Mouse (Mus musculus) midbrain, embryonic 15.5 days (tissue): ENCODE measurements at regions not wholly inside any gene's neighbourhood (a gene's known extent, or its start where the extent isn't known, plus 50 kb on each side); places are given as distances from the start of the nearest gene placed in this dataset.

ENCODE experiments used
- ATAC-seq: fragments of 200-750 bp; cut with Nextera tagmentation; replicated peaks from 2 replicates; pipeline ENCODE4 v1.8.0; 2017; ENCODE audit warnings: moderate TSS enrichment
- H3K27ac ChIP-seq: fragments of 300-500 bp; sonication (generic); 2 replicates; pipeline ENCODE4 v1.5.1; 2015; ENCODE audit warnings: mild to moderate bottlenecking, inconsistent platforms
- H3K27me3 ChIP-seq: fragments of 300-500 bp; sonication (generic); replicated peaks from 2 replicates; pipeline ENCODE4 v1.6.1; 2015; ENCODE audit warnings: inconsistent platforms
- H3K36me3 ChIP-seq: fragments of 300-500 bp; sonication (generic); replicated peaks from 2 replicates; pipeline ENCODE4 v1.6.1; 2015; ENCODE audit warnings: inconsistent platforms
- H3K4me1 ChIP-seq: fragments of 300-500 bp; sonication (generic); 2 replicates; pipeline ENCODE4 v1.6.1; 2015; ENCODE audit warnings: inconsistent platforms
- H3K4me2 ChIP-seq: fragments of 300-500 bp; sonication (generic); 2 replicates; pipeline ENCODE4 v1.6.1; 2015; ENCODE audit warnings: inconsistent platforms, mild to moderate bottlenecking, moderate library complexity
- H3K4me3 ChIP-seq: fragments of 300-500 bp; sonication (generic); 2 replicates; pipeline ENCODE4 v1.5.1; 2015; ENCODE audit warnings: mild to moderate bottlenecking, inconsistent platforms
- H3K9ac ChIP-seq: fragments of 300-500 bp; sonication (generic); 2 replicates; pipeline ENCODE4 v1.6.1; 2015; ENCODE audit warnings: mild to moderate bottlenecking, inconsistent platforms
- H3K9me3 ChIP-seq: fragments of 300-500 bp; sonication (generic); 2 replicates; pipeline ENCODE4 v1.6.1; 2016; ENCODE audit warnings: inconsistent platforms
- WGBS: fragments of 180-500 bp; shearing (Covaris S2); methylation state at CpG from one replicate; pipeline ENCODE4 v1.1.7; 2015; ENCODE audit warnings: mixed read lengths; 5-methylcytosine and 5-hydroxymethylcytosine counted together

- ATAC-seq: no peak
- no peaks in the 10 kb centered on the region for H3K4me1 ChIP-seq
- H3K9ac ChIP-seq: no peak overlapping the region
- 76% methylated on average over 4 of the region's 4 CpGs for WGBS
- H3K27me3 ChIP-seq: no peaks in the 10 kb centered on the region
- no peak overlapping the region for H3K4me3 ChIP-seq
- no peak overlapping the region for H3K27ac ChIP-seq
- no peak overlapping the region for H3K4me2 ChIP-seq
- H3K36me3 ChIP-seq: no peaks in the 10 kb centered on the region
- no peaks in the 10 kb centered on the region for H3K9me3 ChIP-seq
Observed at GRCm38 (mm10) chr7:51234616-51235015, 276.2 kb upstream of the Ano5 start.

GRCm38 (mm10) chr7:51247695-51248094 lies 263.1 kb upstream of the Ano5 start:
- Histone ChIP-seq H3K27me3 (no peaks in the 10 kb centered on the region), H3K4me2 (no peak overlapping the region), H3K36me3 (no peaks in the 10 kb centered on the region), H3K4me3 (no peak overlapping the region), H3K27ac (no peak overlapping the region), H3K4me1 (no peaks in the 10 kb centered on the region), H3K9me3 (no peaks in the 10 kb centered on the region), H3K9ac (no peak overlapping the region)
- 80% methylated on average over 2 of the region's 2 CpGs for WGBS
- ATAC-seq: no peak

GRCm38 (mm10) chr7:51254461-51254860 lies 256.4 kb upstream of the Ano5 start:
- Histone ChIP-seq H3K4me3 (no peak overlapping the region), H3K4me2 (no peak overlapping the region), H3K27ac (no peak overlapping the region), H3K9ac (no peak overlapping the region), H3K27me3 (no peaks in the 10 kb centered on the region), H3K36me3 (no peaks in the 10 kb centered on the region), H3K4me1 (no peaks in the 10 kb centered on the region), H3K9me3 (no peaks in the 10 kb centered on the region)
- no peak for ATAC-seq
- WGBS: 47% methylated on average over 2 of the region's 2 CpGs

- Histone ChIP-seq H3K9me3 (no peaks in the 10 kb centered on the region), H3K4me3 (no peak overlapping the region), H3K27ac (no peak overlapping the region), H3K9ac (no peak overlapping the region), H3K36me3 (no peaks in the 10 kb centered on the region), H3K4me1 (no peaks in the 10 kb centered on the region), H3K4me2 (no peak overlapping the region), H3K27me3 (no peaks in the 10 kb centered on the region)
- no peak for ATAC-seq
- WGBS: 44% methylated on average over 2 of the region's 2 CpGs
Observed at GRCm38 (mm10) chr7:51259160-51259831, 251.5 kb upstream of the Ano5 start.

GRCm38 (mm10) chr7:51264166-51264565 lies 246.7 kb upstream of the Ano5 start:
- no peak overlapping the region for H3K9ac ChIP-seq
- H3K27me3 ChIP-seq: no peaks in the 10 kb centered on the region
- no peaks in the 10 kb centered on the region for H3K4me1 ChIP-seq
- no peak for ATAC-seq
- no peak overlapping the region for H3K4me2 ChIP-seq
- WGBS: 59% methylated on average over 4 of the region's 4 CpGs
- no peaks in the 10 kb centered on the region for H3K36me3 ChIP-seq
- H3K4me3 ChIP-seq: no peak overlapping the region
- H3K27ac ChIP-seq: no peak overlapping the region
- H3K9me3 ChIP-seq: no peaks in the 10 kb centered on the region

GRCm38 (mm10) chr7:51265896-51266295 lies 244.9 kb upstream of the Ano5 start:
- Histone ChIP-seq H3K36me3 (no peaks in the 10 kb centered on the region), H3K9me3 (no peaks in the 10 kb centered on the region), H3K4me1 (no peaks in the 10 kb centered on the region), H3K4me3 (no peak overlapping the region), H3K27me3 (no peaks in the 10 kb centered on the region), H3K27ac (no peak overlapping the region), H3K9ac (no peak overlapping the region), H3K4me2 (no peak overlapping the region)
- 65% methylated on average over 1 of the region's 1 CpGs for WGBS
- no peak for ATAC-seq

- WGBS: 74% methylated on average over 5 of the region's 5 CpGs
- Histone ChIP-seq H3K4me1 (no peaks in the 10 kb centered on the region), H3K4me3 (no peak overlapping the region), H3K9me3 (no peaks in the 10 kb centered on the region), H3K9ac (no peak overlapping the region), H3K27ac (no peak overlapping the region), H3K4me2 (no peak overlapping the region), H3K27me3 (no peaks in the 10 kb centered on the region), H3K36me3 (no peaks in the 10 kb centered on the region)
- ATAC-seq: no peak
Observed at GRCm38 (mm10) chr7:51266879-51267278, 243.9 kb upstream of the Ano5 start.

- H3K27me3 ChIP-seq: no peaks in the 10 kb centered on the region
Observed at GRCm38 (mm10) chr7:51268743-51269142, 242.1 kb upstream of the Ano5 start.

GRCm38 (mm10) chr7:51270531-51271090 lies 240.2 kb upstream of the Ano5 start:
- no peaks in the 10 kb centered on the region for H3K4me1 ChIP-seq
- no peak for ATAC-seq
- H3K27ac ChIP-seq: no peak overlapping the region
- no peak overlapping the region for H3K4me2 ChIP-seq
- 54% methylated on average over 12 of the region's 12 CpGs for WGBS
- no peak overlapping the region for H3K9ac ChIP-seq
- H3K36me3 ChIP-seq: no peaks in the 10 kb centered on the region
- no peaks in the 10 kb centered on the region for H3K9me3 ChIP-seq
- H3K4me3 ChIP-seq: no peak overlapping the region
- no peaks in the 10 kb centered on the region for H3K27me3 ChIP-seq

More at GRCm38 (mm10) chr7:51268743-51269142, 242.1 kb upstream of the Ano5 start:
- Histone ChIP-seq H3K4me2 (no peak overlapping the region), H3K9ac (no peak overlapping the region), H3K9me3 (no peaks in the 10 kb centered on the region), H3K36me3 (no peaks in the 10 kb centered on the region), H3K27ac (no peak overlapping the region), H3K4me3 (no peak overlapping the region), H3K4me1 (no peaks in the 10 kb centered on the region)
- no peak for ATAC-seq
- 37% methylated on average over 4 of the region's 4 CpGs for WGBS

GRCm38 (mm10) chr7:51281470-51281869 lies 229.4 kb upstream of the Ano5 start:
- H3K27ac ChIP-seq: no peak overlapping the region
- H3K9ac ChIP-seq: no peak overlapping the region
- no peaks in the 10 kb centered on the region for H3K4me1 ChIP-seq
- ATAC-seq: no peak
- H3K4me2 ChIP-seq: no peak overlapping the region
- H3K27me3 ChIP-seq: no peaks in the 10 kb centered on the region
- H3K36me3 ChIP-seq: no peaks in the 10 kb centered on the region
- H3K4me3 ChIP-seq: no peak overlapping the region
- no peaks in the 10 kb centered on the region for H3K9me3 ChIP-seq

- Histone ChIP-seq H3K9ac (no peak overlapping the region), H3K4me1 (no peaks in the 10 kb centered on the region), H3K27ac (no peak overlapping the region), H3K4me3 (no peak overlapping the region), H3K9me3 (no peaks in the 10 kb centered on the region), H3K4me2 (no peak overlapping the region), H3K36me3 (no peaks in the 10 kb centered on the region), H3K27me3 (no peaks in the 10 kb centered on the region)
- 53% methylated on average over 3 of the region's 3 CpGs for WGBS
- ATAC-seq: no peak
Observed at GRCm38 (mm10) chr7:51300238-51300637, 210.6 kb upstream of the Ano5 start.

- no peak for ATAC-seq
- Histone ChIP-seq H3K9me3 (no peaks in the 10 kb centered on the region), H3K4me2 (no peak overlapping the region), H3K27me3 (no peaks in the 10 kb centered on the region), H3K27ac (no peak overlapping the region), H3K9ac (no peak overlapping the region), H3K4me1 (no peaks in the 10 kb centered on the region), H3K36me3 (no peaks in the 10 kb centered on the region), H3K4me3 (no peak overlapping the region)
- 67% methylated on average over 2 of the region's 2 CpGs for WGBS
Observed at GRCm38 (mm10) chr7:51307757-51308156, 203.1 kb upstream of the Ano5 start.

- no peaks in the 10 kb centered on the region for H3K36me3 ChIP-seq
- H3K4me2 ChIP-seq: no peak overlapping the region
- H3K4me3 ChIP-seq: no peak overlapping the region
- H3K9me3 ChIP-seq: no peaks in the 10 kb centered on the region
- no peak overlapping the region for H3K27ac ChIP-seq
- H3K9ac ChIP-seq: no peak overlapping the region
- no peak for ATAC-seq
- 50% methylated on average over 3 of the region's 3 CpGs for WGBS
- H3K27me3 ChIP-seq: no peaks in the 10 kb centered on the region
- no peaks in the 10 kb centered on the region for H3K4me1 ChIP-seq
Observed at GRCm38 (mm10) chr7:51310191-51310590, 200.6 kb upstream of the Ano5 start.
